Mouse (Mus musculus) spleen, adult 2 months (tissue): Measurements from ENCODE around the gene Olfr98.

Experiments used
- CTCF ChIP-seq: fragments of 200-500 bp; IDR thresholded peaks from 2 replicates; pipeline ENCODE4 v1.5.1; 2011; ENCODE audit warnings: mild to moderate bottlenecking, inconsistent platforms; ENCODE audit not compliant: insufficient read depth, insufficient read length, insufficient replicate concordance; ENCODE audit errors: extremely low read depth
- POLR2A ChIP-seq: fragments of 200-500 bp; IDR thresholded peaks from 2 replicates; pipeline ENCODE4 v1.6.1; 2011; ENCODE audit warnings: low read depth, low read length, inconsistent platforms

GRCm38 (mm10) chr17:37242198-37242597 is 21.4 kb downstream of the Olfr98 start:
- TF ChIP-seq POLR2A (no peak), CTCF (no peak)
